Mouse (Mus musculus) midbrain, embryonic 13.5 days (tissue): ENCODE data around the gene Tmem165. TPM values are rescaled to one million over a fixed set of nuclear protein-coding genes. Genes with fewer than 3 reads are reported as not detected.

ENCODE experiments used
- ATAC-seq: fragments of 200-750 bp; cut with Nextera tagmentation; 2 replicates; pipeline ENCODE4 v1.8.0; 2017; ENCODE audit warnings: mild to moderate bottlenecking, moderate TSS enrichment, moderate library complexity
- H3K27ac ChIP-seq: fragments of 300-500 bp; sonication (generic); 2 replicates; pipeline ENCODE4 v1.5.1; 2015; ENCODE audit warnings: inconsistent platforms, mild to moderate bottlenecking, moderate library complexity
- H3K27me3 ChIP-seq: fragments of 300-500 bp; sonication (generic); 2 replicates; pipeline ENCODE4 v1.6.1; 2015; ENCODE audit warnings: mild to moderate bottlenecking, inconsistent platforms
- H3K36me3 ChIP-seq: fragments of 300-500 bp; sonication (generic); 2 replicates; pipeline ENCODE4 v1.6.1; 2015; ENCODE audit warnings: mild to moderate bottlenecking, inconsistent platforms
- H3K4me1 ChIP-seq: fragments of 300-500 bp; sonication (generic); replicated peaks from 2 replicates; pipeline ENCODE4 v1.6.1; 2015; ENCODE audit warnings: inconsistent platforms
- H3K4me2 ChIP-seq: fragments of 300-500 bp; sonication (generic); replicated peaks from 2 replicates; pipeline ENCODE4 v1.6.1; 2015; ENCODE audit warnings: moderate library complexity, mild to moderate bottlenecking, inconsistent platforms
- H3K4me3 ChIP-seq: fragments of 300-500 bp; sonication (generic); replicated peaks from 2 replicates; pipeline ENCODE4 v1.5.1; 2015; ENCODE audit warnings: mild to moderate bottlenecking, inconsistent platforms
- H3K9ac ChIP-seq: fragments of 300-500 bp; sonication (generic); replicated peaks from 2 replicates; pipeline ENCODE4 v1.6.1; 2015; ENCODE audit warnings: mild to moderate bottlenecking, inconsistent platforms
- H3K9me3 ChIP-seq: fragments of 300-500 bp; sonication (generic); 2 replicates; pipeline ENCODE4 v1.6.1; 2016; ENCODE audit warnings: mild to moderate bottlenecking, inconsistent platforms
- WGBS: fragments of 180-500 bp; shearing (Covaris S2); methylation state at CpG from one replicate; pipeline ENCODE4 v1.1.7; 2015; 5-methylcytosine and 5-hydroxymethylcytosine counted together
- polyA plus RNA-seq: library from polyadenylated mRNA; unstranded; fragments of >200 nt; fragmentation: Nextera tagmentation; extraction: Ambion mirVana; gene quantifications from 2 replicates; pipeline ENCODE4 v1.2.1, GENCODE M21; 2015

Tmem165 gene
- polyA plus RNA-seq, 1 experiment from 2014 or later: 56.2 TPM

DNA sequence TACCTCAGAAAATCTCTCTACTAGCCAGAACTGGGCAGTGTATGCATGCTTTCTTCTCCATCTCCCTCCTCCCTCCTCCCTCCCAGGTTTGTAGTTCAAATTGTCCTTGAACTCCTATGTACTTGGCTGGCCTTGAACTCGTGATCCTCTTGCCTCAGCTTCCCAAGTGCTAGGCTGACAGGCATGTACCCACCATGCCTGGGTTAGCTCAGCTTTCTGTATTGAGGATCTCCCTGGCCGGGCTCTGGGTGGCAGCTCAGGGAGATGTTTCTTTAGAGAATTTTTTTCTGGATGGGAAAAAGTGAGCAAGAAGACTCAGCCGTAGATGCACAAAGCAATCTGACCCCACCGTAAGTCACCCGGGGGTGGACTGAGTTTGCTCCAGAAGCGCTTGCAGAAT, 30.7 kb upstream of the Tmem165 start:
- Histone ChIP-seq H3K27me3 (no peaks in the 10 kb centered on the region), H3K9me3 (no peaks in the 10 kb centered on the region), H3K9ac (no peak overlapping the region), H3K4me2 (no peak overlapping the region), H3K27ac (no peak overlapping the region), H3K4me1 (no peaks in the 10 kb centered on the region), H3K4me3 (no peak overlapping the region), H3K36me3 (peaks cover 32% of the 10 kb centered on the region)
- 95% methylated on average over 6 of the region's 6 CpGs for WGBS
- ATAC-seq: no peak

DNA sequence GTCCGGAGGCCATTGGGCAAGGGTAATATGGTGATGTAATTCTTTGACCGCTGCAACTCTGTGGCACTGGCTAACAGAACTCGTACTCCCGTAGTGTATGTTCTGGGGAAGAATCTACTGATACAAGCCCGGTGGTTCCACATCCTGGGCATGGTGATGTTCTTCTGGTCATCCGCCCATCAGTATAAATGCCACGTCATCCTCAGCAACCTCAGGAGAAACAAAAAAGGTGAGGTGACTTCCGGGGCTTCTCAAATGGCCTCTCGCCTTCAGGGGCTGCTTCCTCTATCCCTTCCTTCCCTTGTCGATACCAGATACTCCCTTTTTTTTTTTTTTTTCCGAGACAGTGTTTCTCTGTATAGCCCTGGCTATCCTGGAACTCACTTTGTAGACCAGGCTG, 30.2 kb upstream of the Tmem165 start:
- 96% methylated on average over 11 of the region's 11 CpGs for WGBS
- no peaks in the 10 kb centered on the region for H3K9me3 ChIP-seq

DNA sequence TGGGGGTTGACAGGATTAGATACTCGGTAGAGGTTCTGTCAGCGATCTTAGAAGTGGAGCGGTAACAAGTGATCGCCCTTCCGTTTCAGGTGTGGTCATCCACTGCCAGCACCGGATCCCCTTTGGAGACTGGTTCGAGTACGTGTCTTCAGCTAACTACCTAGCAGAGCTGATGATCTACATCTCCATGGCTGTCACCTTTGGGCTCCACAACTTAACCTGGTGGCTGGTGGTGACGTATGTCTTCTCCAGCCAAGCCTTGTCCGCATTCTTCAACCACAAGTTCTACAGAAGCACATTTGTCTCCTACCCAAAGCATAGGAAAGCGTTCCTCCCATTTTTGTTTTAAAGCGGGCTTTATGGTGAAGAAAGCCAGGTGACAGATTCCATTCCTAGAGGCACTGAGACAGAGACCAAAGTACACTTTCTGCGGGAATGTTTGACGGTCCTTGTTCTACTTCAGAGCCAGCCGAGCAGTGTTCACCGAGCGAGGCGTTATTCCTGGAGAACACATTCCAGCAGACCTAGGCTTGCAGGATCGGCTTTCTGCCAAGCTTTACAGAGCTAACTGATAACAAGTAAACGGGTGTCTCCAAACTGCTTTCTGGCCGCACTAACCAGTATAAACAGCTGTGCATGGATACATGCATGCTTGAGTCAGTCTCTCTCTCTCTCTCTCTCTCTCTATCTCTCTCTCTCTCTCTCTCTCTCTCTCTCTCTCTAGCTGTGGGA, 29.1 kb upstream of the Tmem165 start:
- Histone ChIP-seq H3K4me1 (no peaks in the 10 kb centered on the region), H3K4me3 (no peak overlapping the region), H3K4me2 (no peak overlapping the region), H3K27me3 (no peaks in the 10 kb centered on the region), H3K27ac (no peak overlapping the region), H3K9me3 (no peaks in the 10 kb centered on the region), H3K9ac (no peak overlapping the region), H3K36me3 (peaks cover 28% of the 10 kb centered on the region)
- WGBS: 94% methylated on average over 21 of the region's 21 CpGs
- no peak for ATAC-seq

More for the DNA sequence above, 30.2 kb upstream of the Tmem165 start:
- H3K4me3 ChIP-seq: no peak overlapping the region
- no peak for ATAC-seq
- H3K36me3 ChIP-seq: peaks cover 32% of the 10 kb centered on the region
- H3K4me1 ChIP-seq: no peaks in the 10 kb centered on the region
- no peak overlapping the region for H3K4me2 ChIP-seq
- H3K27ac ChIP-seq: no peak overlapping the region
- no peaks in the 10 kb centered on the region for H3K27me3 ChIP-seq
- no peak overlapping the region for H3K9ac ChIP-seq

DNA sequence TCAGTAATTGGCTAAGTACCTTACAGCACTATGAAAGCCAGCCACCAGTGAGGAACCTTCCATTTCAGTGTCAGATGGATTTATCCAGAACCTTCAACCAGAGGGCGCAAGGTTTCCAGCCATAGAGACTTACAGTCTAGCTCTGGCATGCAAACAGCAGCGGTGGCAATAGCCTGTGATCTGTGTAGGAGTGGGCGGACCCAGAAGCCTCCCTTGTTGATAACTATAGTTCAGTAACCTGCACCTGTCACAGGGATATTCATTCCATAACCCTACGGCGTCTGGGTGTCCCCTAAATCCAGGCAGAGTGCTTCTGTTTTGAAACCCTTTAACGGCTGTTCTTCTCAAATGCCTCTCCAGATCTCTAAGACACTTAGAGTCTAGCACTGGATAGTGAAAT, 24.1 kb upstream of the Tmem165 start:
- Histone ChIP-seq H3K36me3 (peaks cover 8% of the 10 kb centered on the region; the same call in 1 of the 2 replicates), H3K4me2 (no peak overlapping the region), H3K4me3 (no peak overlapping the region), H3K27me3 (no peaks in the 10 kb centered on the region), H3K4me1 (no peaks in the 10 kb centered on the region), H3K9ac (no peak overlapping the region), H3K9me3 (no peaks in the 10 kb centered on the region), H3K27ac (no peak overlapping the region)
- ATAC-seq: no peak
- 86% methylated on average over 6 of the region's 6 CpGs for WGBS

DNA sequence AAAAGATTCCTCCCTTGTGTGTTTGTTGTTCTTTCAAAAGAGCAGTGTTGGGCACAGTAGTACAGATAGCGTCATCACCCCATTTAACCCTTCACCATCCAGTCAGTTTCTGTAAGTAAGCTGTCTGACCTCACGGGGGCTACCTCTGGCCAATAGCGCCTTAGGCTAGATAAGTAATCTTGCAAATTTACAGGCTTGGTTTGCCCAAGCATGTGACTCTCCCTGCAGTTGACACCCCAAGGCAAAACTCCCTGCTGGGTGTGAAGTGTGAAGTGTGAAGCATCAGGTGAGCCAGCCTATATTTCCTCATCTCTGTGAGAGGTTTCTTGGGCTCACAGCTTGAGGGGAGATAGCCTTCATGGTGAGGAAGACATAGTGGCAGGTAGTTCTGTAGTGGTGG, 23.6 kb upstream of the Tmem165 start:
- Histone ChIP-seq H3K4me2 (no peak overlapping the region), H3K27me3 (no peaks in the 10 kb centered on the region), H3K36me3 (0 out of 2 replicates have a peak, but pooled peaks cover 3% of the 10 kb centered on the region), H3K9me3 (no peaks in the 10 kb centered on the region), H3K4me3 (no peak overlapping the region), H3K27ac (no peak overlapping the region), H3K4me1 (no peaks in the 10 kb centered on the region), H3K9ac (no peak overlapping the region)
- no peak for ATAC-seq
- WGBS: 72% methylated on average over 3 of the region's 3 CpGs

DNA sequence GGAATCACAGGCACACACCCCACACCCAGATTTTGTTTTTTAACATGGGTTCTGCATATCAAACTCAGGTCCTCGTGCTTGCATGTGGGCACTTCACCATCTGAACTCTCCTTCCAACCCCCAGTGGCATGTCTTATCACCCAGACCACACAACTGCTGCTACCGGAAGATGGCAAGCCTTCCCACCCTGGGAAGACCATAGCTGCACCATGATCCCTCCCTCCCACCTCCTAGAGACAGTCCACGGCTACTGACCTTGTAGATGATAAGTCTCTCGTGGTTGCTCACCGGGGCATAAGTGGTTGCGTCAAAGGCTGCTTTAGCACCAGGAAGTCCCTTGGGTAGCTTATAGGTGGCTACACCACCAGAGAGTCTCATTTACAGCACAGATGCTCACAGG, 22.2 kb upstream of the Tmem165 start:
- Histone ChIP-seq H3K4me2 (no peak overlapping the region), H3K4me1 (no peaks in the 10 kb centered on the region), H3K9ac (no peak overlapping the region), H3K27me3 (no peaks in the 10 kb centered on the region), H3K9me3 (no peaks in the 10 kb centered on the region), H3K36me3 (no peaks in the 10 kb centered on the region), H3K4me3 (no peak overlapping the region), H3K27ac (no peak overlapping the region)
- no peak for ATAC-seq
- 88% methylated on average over 6 of the region's 6 CpGs for WGBS

DNA sequence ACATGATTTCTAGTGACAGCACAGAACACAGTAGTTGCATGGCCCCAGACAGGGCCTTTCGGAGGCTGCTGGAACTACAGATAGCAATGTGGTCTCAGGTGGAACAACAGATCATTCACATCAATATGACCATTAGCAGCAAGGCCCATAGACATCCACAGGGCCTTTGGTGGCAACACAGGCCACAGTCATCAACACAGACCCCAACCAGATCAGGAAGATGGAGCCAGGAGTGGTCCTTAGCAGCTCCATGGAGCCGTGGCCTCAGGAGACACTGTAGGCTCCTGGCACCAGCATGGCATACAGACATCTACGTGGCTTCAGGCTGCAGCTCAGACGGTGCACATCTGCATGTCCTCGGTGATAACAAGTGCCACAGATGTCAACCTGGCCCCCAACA, 20.8 kb upstream of the Tmem165 start:
- ATAC-seq: no peak
- Histone ChIP-seq H3K9me3 (no peaks in the 10 kb centered on the region), H3K9ac (no peak overlapping the region)

DNA sequence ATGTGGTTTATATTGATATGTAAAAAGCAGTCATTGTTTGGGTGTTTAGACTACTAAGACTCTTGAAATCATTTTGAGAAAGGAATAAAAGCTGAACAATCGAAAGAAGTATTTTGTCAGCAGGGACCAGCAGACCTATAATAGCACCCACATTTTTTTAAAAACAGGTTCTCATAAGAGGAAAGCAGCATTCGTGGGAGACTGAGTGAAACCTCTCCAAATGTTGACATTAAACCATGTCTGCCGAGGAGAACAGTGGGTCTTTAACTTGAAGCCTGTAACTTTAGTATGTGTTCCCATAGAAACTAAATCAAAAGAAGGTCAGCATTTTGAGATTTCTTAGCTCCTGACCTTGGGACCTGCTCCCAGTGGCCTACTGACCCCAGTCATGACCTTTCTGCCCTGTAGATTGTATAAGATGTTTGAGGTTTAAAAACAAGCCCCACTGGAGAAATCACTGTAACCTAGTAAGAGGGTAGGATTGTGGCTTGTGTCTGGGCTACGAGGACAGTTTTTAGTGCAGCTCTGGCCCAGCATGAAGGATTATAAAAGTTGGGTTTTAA, 19.8 kb upstream of the Tmem165 start:
- Histone ChIP-seq H3K4me1 (no peaks in the 10 kb centered on the region), H3K9me3 (no peaks in the 10 kb centered on the region), H3K27me3 (no peaks in the 10 kb centered on the region), H3K9ac (no peak overlapping the region), H3K27ac (no peak overlapping the region), H3K4me2 (no peak overlapping the region), H3K4me3 (no peak overlapping the region), H3K36me3 (no peaks in the 10 kb centered on the region)
- ATAC-seq: no peak
- WGBS: 35% methylated on average over 4 of the region's 4 CpGs

More for the DNA sequence above, 20.8 kb upstream of the Tmem165 start:
- no peaks in the 10 kb centered on the region for H3K4me1 ChIP-seq
- H3K27me3 ChIP-seq: no peaks in the 10 kb centered on the region
- no peaks in the 10 kb centered on the region for H3K36me3 ChIP-seq
- H3K4me2 ChIP-seq: no peak overlapping the region
- no peak overlapping the region for H3K27ac ChIP-seq
- WGBS: 87% methylated on average over 5 of the region's 5 CpGs
- no peak overlapping the region for H3K4me3 ChIP-seq

DNA sequence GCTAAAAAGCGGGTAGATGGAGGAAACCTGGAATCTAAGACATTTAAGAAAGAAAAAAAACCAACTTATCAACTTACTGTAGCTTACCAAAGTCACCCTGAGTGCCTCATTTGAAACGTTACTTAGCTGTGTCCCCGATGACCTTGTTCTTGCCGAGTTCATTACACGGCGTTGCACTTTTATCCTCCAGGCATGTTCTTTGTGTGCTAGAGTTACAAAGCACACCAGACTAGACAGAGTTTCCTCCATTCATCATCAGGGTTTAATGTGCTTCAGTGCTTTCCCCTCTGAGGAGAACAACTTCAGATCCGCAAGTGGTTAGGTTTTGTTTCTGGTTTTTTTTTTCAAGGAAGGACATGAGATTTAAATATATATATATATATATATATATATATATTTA, 18.9 kb upstream of the Tmem165 start:
- no peaks in the 10 kb centered on the region for H3K4me1 ChIP-seq
- H3K4me3 ChIP-seq: no peak overlapping the region
- no peaks in the 10 kb centered on the region for H3K36me3 ChIP-seq
- no peak overlapping the region for H3K9ac ChIP-seq
- WGBS: 76% methylated on average over 7 of the region's 7 CpGs
- no peak overlapping the region for H3K27ac ChIP-seq
- no peaks in the 10 kb centered on the region for H3K9me3 ChIP-seq
- no peaks in the 10 kb centered on the region for H3K27me3 ChIP-seq
- no peak for ATAC-seq
- H3K4me2 ChIP-seq: no peak overlapping the region

DNA sequence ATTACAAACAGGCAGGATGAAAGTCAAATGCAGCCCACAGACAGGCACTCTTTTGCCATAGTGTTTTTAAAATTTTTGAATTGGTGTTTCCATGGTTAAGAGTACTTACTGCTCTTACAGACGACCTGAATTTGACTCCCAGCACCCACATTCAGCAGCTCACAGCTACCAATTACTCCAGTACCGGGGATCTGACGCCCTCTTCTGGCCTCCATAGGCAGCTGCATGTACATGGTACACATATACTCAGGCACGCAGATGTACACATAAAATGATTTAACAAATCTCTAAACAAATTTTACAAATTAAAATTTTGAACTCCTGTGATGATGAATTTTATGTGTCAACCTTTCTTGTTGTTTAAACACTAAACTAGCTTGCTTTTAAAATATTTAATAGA, 13.2 kb upstream of the Tmem165 start:
- H3K4me2 ChIP-seq: no peak overlapping the region
- WGBS: 76% methylated on average over 4 of the region's 4 CpGs
- no peak for ATAC-seq
- no peaks in the 10 kb centered on the region for H3K27me3 ChIP-seq
- no peaks in the 10 kb centered on the region for H3K36me3 ChIP-seq
- H3K9ac ChIP-seq: no peak overlapping the region
- H3K27ac ChIP-seq: no peak overlapping the region
- no peaks in the 10 kb centered on the region for H3K9me3 ChIP-seq
- H3K4me1 ChIP-seq: no peaks in the 10 kb centered on the region
- no peak overlapping the region for H3K4me3 ChIP-seq

DNA sequence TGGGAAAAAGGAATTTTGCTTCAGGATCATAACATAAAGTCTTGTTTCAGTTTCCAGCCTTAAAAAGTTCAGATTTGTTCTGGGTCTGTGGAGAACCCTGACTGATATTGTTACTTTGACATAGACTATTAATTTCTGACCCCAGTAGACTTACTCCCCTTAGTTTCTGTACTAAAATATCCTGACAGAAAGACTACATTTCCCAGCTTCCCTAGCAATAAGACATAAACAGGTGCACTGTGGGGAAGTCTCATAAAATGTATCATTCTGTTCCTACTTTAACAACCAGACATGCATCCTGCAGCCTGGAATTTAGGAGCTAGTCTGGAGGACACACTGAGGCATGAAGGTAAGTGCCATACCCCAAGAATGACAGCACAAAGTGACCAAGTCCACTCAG, 12.6 kb upstream of the Tmem165 start:
- ATAC-seq: no peak
- Histone ChIP-seq H3K9ac (no peak overlapping the region), H3K4me2 (no peak overlapping the region), H3K27me3 (no peaks in the 10 kb centered on the region), H3K9me3 (no peaks in the 10 kb centered on the region), H3K4me3 (no peak overlapping the region), H3K36me3 (no peaks in the 10 kb centered on the region), H3K4me1 (no peaks in the 10 kb centered on the region), H3K27ac (no peak overlapping the region)

DNA sequence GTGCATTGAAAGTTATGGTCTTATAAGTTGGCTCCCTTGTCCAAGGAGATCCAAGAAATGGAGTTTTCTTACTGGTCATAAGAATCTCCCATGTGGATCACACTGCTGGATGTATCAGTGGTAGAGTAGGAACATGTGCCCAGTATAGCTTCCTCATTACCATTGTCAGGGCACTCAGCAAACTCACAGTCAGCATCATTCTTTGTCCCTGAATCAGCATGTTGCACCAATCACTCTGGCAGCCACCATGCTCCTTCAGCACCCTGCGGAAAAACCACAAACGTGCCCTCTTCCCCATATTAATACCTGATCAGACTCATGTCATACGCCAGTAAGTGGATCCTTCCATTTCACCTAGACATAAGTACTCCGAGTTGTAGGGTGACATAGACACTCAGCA, 8.6 kb upstream of the Tmem165 start:
- Histone ChIP-seq H3K4me2 (no peak overlapping the region), H3K4me3 (no peak overlapping the region), H3K27me3 (no peaks in the 10 kb centered on the region), H3K9me3 (no peaks in the 10 kb centered on the region), H3K36me3 (no peaks in the 10 kb centered on the region), H3K27ac (no peak overlapping the region), H3K9ac (no peak overlapping the region), H3K4me1 (no peaks in the 10 kb centered on the region)
- no peak for ATAC-seq
- WGBS: 95% methylated on average over 4 of the region's 4 CpGs

DNA sequence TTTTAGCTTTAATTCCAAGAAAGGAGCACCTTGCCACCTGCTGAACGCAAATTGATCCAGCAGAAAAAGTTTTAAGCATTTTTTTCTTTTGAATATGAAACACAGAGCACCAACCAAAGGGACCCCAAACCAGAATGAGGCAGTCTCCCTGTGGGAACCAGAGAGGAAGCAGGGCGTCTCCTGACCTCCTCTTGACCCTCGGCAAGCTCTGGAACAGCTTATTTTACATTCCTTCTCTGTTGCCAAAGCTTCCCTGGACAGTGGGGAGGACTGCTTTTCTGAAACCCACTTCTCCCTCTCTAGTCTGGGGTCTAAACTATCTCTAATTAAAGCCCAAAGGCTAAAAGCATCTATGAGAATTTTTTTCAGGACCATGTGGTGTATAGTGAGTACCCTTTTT, 7.3 kb upstream of the Tmem165 start:
- Histone ChIP-seq H3K27me3 (no peaks in the 10 kb centered on the region), H3K4me3 (no peak overlapping the region), H3K4me1 (no peaks in the 10 kb centered on the region), H3K36me3 (no peaks in the 10 kb centered on the region), H3K9me3 (no peaks in the 10 kb centered on the region), H3K27ac (no peak overlapping the region), H3K4me2 (no peak overlapping the region), H3K9ac (no peak overlapping the region)
- no peak for ATAC-seq
- 58% methylated on average over 3 of the region's 3 CpGs for WGBS
